Mouse (Mus musculus) small intestine, adult 2 months (tissue): Measurements from ENCODE around the gene Rpl10-ps3.

Experiments
- CTCF ChIP-seq: fragments of 200-500 bp; IDR thresholded peaks from 2 replicates; pipeline ENCODE4 v1.5.1; 2012; ENCODE audit warnings: low read depth, mild to moderate bottlenecking, control low read depth, inconsistent platforms, low read length, moderate library complexity, mixed read lengths; ENCODE audit not compliant: insufficient replicate concordance, insufficient read length; ENCODE audit errors: extremely low read depth
- POLR2A ChIP-seq: fragments of 200-500 bp; IDR thresholded peaks from 2 replicates; pipeline ENCODE4 v1.6.1; 2012; ENCODE audit warnings: low read depth, mild to moderate bottlenecking, control low read depth, inconsistent platforms, low read length, moderate library complexity

GRCm38 (mm10) chr9:50305666-50306402, 38.9 kb downstream of the Rpl10-ps3 start:
- no peak for TF ChIP-seq CTCF
- no peak for TF ChIP-seq POLR2A
